Mouse (Mus musculus) myocyte (in vitro differentiated cells): ENCODE results near the gene Zfp275. TPM values are rescaled to one million over a fixed set of nuclear protein-coding genes. Genes with fewer than 3 reads are reported as not detected.

Experiments used
- H3K27me3 ChIP-seq: one replicate; pipeline ENCODE4 v1.6.1; 2011; ENCODE audit not compliant: control insufficient read depth, insufficient read depth, insufficient read length
- H3K36me3 ChIP-seq: one replicate; pipeline ENCODE4 v1.6.1; 2011; ENCODE audit not compliant: control insufficient read depth, insufficient read depth
- H3K4me2 ChIP-seq: one replicate; pipeline ENCODE4 v1.6.1; 2011; ENCODE audit warnings: low read depth, control low read depth
- H3K4me3 ChIP-seq: one replicate; pipeline ENCODE4 v1.5.1; 2011; ENCODE audit warnings: mild to moderate bottlenecking, control low read depth, moderate library complexity
- H3K79me2 ChIP-seq: one replicate; pipeline ENCODE4 v1.6.1; 2011; ENCODE audit not compliant: control insufficient read depth, insufficient read depth
- H3ac ChIP-seq: one replicate; pipeline ENCODE4 v1.6.1; 2011; ENCODE audit not compliant: control insufficient read depth, insufficient read length
- E2F4 ChIP-seq: IDR thresholded peaks from one replicate; pipeline ENCODE4 v1.6.1; 2011; ENCODE audit warnings: mild to moderate bottlenecking, control low read depth, moderate library complexity; ENCODE audit not compliant: insufficient read depth
- MYOG ChIP-seq, 3 experiments: IDR thresholded peaks; one replicate each; pipeline ENCODE4 v1.6.1; 2011; ENCODE audit warnings: control low read depth in 2 of 3, low read depth in 2 of 3, mild to moderate bottlenecking in 2 of 3; ENCODE audit not compliant: insufficient read length in 2 of 3, control insufficient read depth in 1 of 3, insufficient read depth in 1 of 3
- POLR2A ChIP-seq: IDR thresholded peaks from one replicate; pipeline ENCODE4 v1.6.1; 2011; ENCODE audit warnings: low read depth, mild to moderate bottlenecking, control low read depth, moderate library complexity; ENCODE audit not compliant: insufficient read length
- POLR2AphosphoS2 ChIP-seq: IDR thresholded peaks from one replicate; pipeline ENCODE4 v1.6.1; 2011; ENCODE audit warnings: low read depth, control low read depth; ENCODE audit not compliant: insufficient read length
- REST ChIP-seq: IDR thresholded peaks from one replicate; pipeline ENCODE4 v1.6.1; 2011; ENCODE audit warnings: mild to moderate bottlenecking, control low read depth, moderate library complexity; ENCODE audit not compliant: insufficient read depth, insufficient read length
- TCF3 ChIP-seq: IDR thresholded peaks from one replicate; pipeline ENCODE4 v1.6.1; 2011; ENCODE audit warnings: low read depth, control low read depth; ENCODE audit not compliant: insufficient read length
- polyA plus RNA-seq: library from polyadenylated mRNA; unstranded; fragments of >200 nt; fragmentation: generic; extraction: Trizol; gene quantifications from one replicate; pipeline ENCODE4 v1.2.1, GENCODE M21; 2012; ENCODE audit warnings: missing spikeins

Zfp275 gene
- polyA plus RNA-seq, 1 experiment: 8.9 TPM

DNA sequence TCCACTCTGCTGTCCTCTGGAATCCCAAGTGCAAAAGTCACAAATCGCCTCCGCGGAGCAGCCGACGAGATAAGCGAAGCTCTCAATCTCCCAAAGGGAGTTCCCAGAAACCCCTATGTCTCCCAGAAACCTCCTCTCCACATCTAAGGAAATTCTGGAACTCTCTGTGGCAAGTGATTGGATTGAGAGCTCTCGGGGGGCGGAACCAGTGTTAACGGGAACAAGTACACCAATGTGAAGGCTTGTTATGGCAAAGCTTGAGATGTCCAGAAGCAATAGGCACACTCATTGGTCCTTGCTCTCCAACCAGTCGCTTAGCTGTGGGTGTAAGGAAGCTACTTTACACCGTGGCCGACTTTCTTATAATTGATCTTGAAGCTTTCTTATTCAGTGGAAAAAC, 59.2 kb downstream of the Zfp275 start:
- no peak for TF ChIP-seq E2F4
- TF ChIP-seq TCF3: no peak
- no peak for TF ChIP-seq REST
- no peak for TF ChIP-seq POLR2A
- TF ChIP-seq MYOG (IDR thresholded peaks at IDR 0.05; ENCODE audit: control insufficient read depth in 1 of 3, insufficient read depth in 1 of 3, insufficient read length in 2 of 3, low read depth in 2 of 3): no peak
- TF ChIP-seq POLR2AphosphoS2: no peak
- Histone ChIP-seq H3K79me2 (no peaks in the 10 kb centered on the region), H3K36me3 (no peaks in the 10 kb centered on the region), H3K4me3 (no peak overlapping the region), H3K27me3 (no peaks in the 10 kb centered on the region), H3ac (no peak overlapping the region), H3K4me2 (no peak overlapping the region)

Other genes starting within 250 kb of the Zfp275 start
- gene Xlr3a, start 245.5 kb upstream of the Zfp275 start, polyA plus RNA-seq: 1.9 TPM
- not detected for gene Gm14685, start 225.6 kb upstream of the Zfp275 start, polyA plus RNA-seq
- not detected for gene Xlr5b, start 193.8 kb upstream of the Zfp275 start, polyA plus RNA-seq
- not detected for gene DXBay18, start 193.2 kb upstream of the Zfp275 start, polyA plus RNA-seq
- gene Spin2d, start 165.6 kb upstream of the Zfp275 start, polyA plus RNA-seq: not detected
- gene Xlr3b, start 150.4 kb upstream of the Zfp275 start, polyA plus RNA-seq: 0.40 TPM
- gene Xlr4b, start 128.3 kb upstream of the Zfp275 start, polyA plus RNA-seq: 0.05 TPM
- gene F8a, start 114.3 kb upstream of the Zfp275 start, polyA plus RNA-seq: 4.5 TPM
- gene Xlr4c, start 99.5 kb upstream of the Zfp275 start, polyA plus RNA-seq: 0.10 TPM
- 1.6 TPM for gene Xlr3c, start 77.2 kb upstream of the Zfp275 start, polyA plus RNA-seq
- not detected for gene Xlr5a, start 49.6 kb upstream of the Zfp275 start, polyA plus RNA-seq
- not detected for gene Xlr5c, start 49.6 kb upstream of the Zfp275 start, polyA plus RNA-seq
- not detected for gene Gm45015, start 5.8 kb upstream of the Zfp275 start, polyA plus RNA-seq
- gene Gm18336, start 56.1 kb downstream of the Zfp275 start, polyA plus RNA-seq: not detected
- not detected for gene Zfp92, start 68.5 kb downstream of the Zfp275 start, polyA plus RNA-seq
- not detected for gene Trex2, start 92.7 kb downstream of the Zfp275 start, polyA plus RNA-seq
- 32.6 TPM for gene Haus7, start 116.4 kb downstream of the Zfp275 start, polyA plus RNA-seq
- 1,139 TPM for gene Bgn, start 141.0 kb downstream of the Zfp275 start, polyA plus RNA-seq
- gene Atp2b3, start 160.5 kb downstream of the Zfp275 start, polyA plus RNA-seq: 0.07 TPM